Mouse (Mus musculus) urinary bladder, postnatal 36 days (tissue): ENCODE measurements around the gene Rpgrip1l.

Source experiments
- DNase-seq, 2 experiments: peaks; one replicate each; pipeline ENCODE4 v3.0.0; 2022; ENCODE audit warnings: low spot score in 2 of 2, mixed read lengths in 1 of 2

Rpgrip1l gene

GRCm38 (mm10) chr8:91312835-91313832, at the start of gene Rpgrip1l, which contains the start of gene Fto:
TSS of gene Rpgrip1l (minus strand) at chr8:91313262.
TSS of gene Fto (plus strand) at chr8:91313525.
- peak; percentile 88 to 97 for DNase-seq

GRCm38 (mm10) chr8:91360644-91361357, 47.7 kb upstream of the Rpgrip1l start:
- no peak for DNase-seq

GRCm38 (mm10) chr8:91359511-91359910, 46.4 kb upstream of the Rpgrip1l start:
- no peak for DNase-seq

GRCm38 (mm10) chr8:91358016-91358415, 45.0 kb upstream of the Rpgrip1l start:
- no peak for DNase-seq

GRCm38 (mm10) chr8:91357493-91358014, 44.5 kb upstream of the Rpgrip1l start:
- no peak for DNase-seq

GRCm38 (mm10) chr8:91355956-91356699, 43.1 kb upstream of the Rpgrip1l start:
- DNase-seq, result no peak

GRCm38 (mm10) chr8:91355301-91355905, 42.3 kb upstream of the Rpgrip1l start:
- no peak for DNase-seq

GRCm38 (mm10) chr8:91353907-91354306, 40.8 kb upstream of the Rpgrip1l start:
- DNase-seq, result no peak

- no peak for DNase-seq
Measured at GRCm38 (mm10) chr8:91353062-91353461, 40.0 kb upstream of the Rpgrip1l start.

GRCm38 (mm10) chr8:91352598-91352997, 39.5 kb upstream of the Rpgrip1l start:
- DNase-seq, result no peak

GRCm38 (mm10) chr8:91350628-91351027, 37.6 kb upstream of the Rpgrip1l start:
- DNase-seq, result no peak

GRCm38 (mm10) chr8:91349816-91350215, 36.8 kb upstream of the Rpgrip1l start:
- no peak for DNase-seq

GRCm38 (mm10) chr8:91347595-91347994, 34.5 kb upstream of the Rpgrip1l start:
- DNase-seq, result no peak

GRCm38 (mm10) chr8:91347146-91347545, 34.1 kb upstream of the Rpgrip1l start:
- no peak for DNase-seq

GRCm38 (mm10) chr8:91344659-91345058, 31.6 kb upstream of the Rpgrip1l start:
- no peak for DNase-seq

- no peak for DNase-seq
Measured at GRCm38 (mm10) chr8:91342798-91343197, 29.7 kb upstream of the Rpgrip1l start.

- no peak for DNase-seq
Measured at GRCm38 (mm10) chr8:91342196-91342595, 29.1 kb upstream of the Rpgrip1l start.

- DNase-seq, result no peak
Measured at GRCm38 (mm10) chr8:91340746-91341145, 27.7 kb upstream of the Rpgrip1l start.

GRCm38 (mm10) chr8:91339651-91340050, 26.6 kb upstream of the Rpgrip1l start:
- DNase-seq, result no peak

GRCm38 (mm10) chr8:91338389-91339154, 25.5 kb upstream of the Rpgrip1l start:
- no peak for DNase-seq
